Mouse (Mus musculus) cortical plate, adult 2 months (tissue): ENCODE data around the gene Polr3b.

ENCODE experiments used
- CTCF ChIP-seq: fragments of 200-500 bp; IDR thresholded peaks from 2 replicates; pipeline ENCODE4 v1.5.1; 2011; ENCODE audit warnings: mild to moderate bottlenecking, control low read depth, low read length; ENCODE audit not compliant: insufficient read depth; ENCODE audit errors: extremely low read depth
- POLR2A ChIP-seq: fragments of 200-500 bp; IDR thresholded peaks from 2 replicates; pipeline ENCODE4 v1.6.1; 2011; ENCODE audit warnings: mild to moderate bottlenecking, low read length, control low read depth; ENCODE audit not compliant: insufficient read depth; ENCODE audit errors: extremely low read depth

GRCm38 (mm10) chr10:84582236-84582635, 39.9 kb upstream of the Polr3b start:
- TF ChIP-seq POLR2A (no peak), CTCF (no peak)
